Mouse (Mus musculus): ENCODE data around the gene 0610010K14Rik. TPM values are rescaled to one million over a fixed set of nuclear protein-coding genes. Genes with fewer than 3 reads are reported as not detected.

Gene 0610010K14Rik
- total RNA-seq, 2 experiments from 2014 or later, result 41.4 to 45.6 TPM

GRCm38 (mm10) chr11:70214191-70214855, 23.4 kb downstream of the 0610010K14Rik start:
- DNase-seq, result no peak

DNA sequence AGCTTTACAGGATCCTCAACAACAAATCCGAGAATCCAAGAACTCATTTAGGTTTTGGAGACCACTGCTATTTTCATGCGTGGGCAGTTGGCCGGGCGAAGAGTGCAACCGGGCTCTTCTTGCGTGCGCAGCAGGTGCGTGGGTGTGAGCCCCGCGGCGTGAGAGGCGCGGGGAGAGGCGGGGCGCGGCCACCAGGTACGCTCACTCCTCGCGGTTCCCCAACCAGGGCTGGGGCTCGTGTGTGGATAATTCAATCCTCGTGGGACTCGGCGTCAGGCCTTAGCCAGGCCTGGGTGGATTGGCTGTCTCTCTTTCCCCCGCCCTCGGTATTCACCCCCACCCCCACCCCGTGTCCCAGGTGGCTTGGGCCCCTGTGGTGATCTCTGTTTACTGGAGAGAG, 24.0 kb downstream of the 0610010K14Rik start:
- DNase-seq, result no peak

GRCm38 (mm10) chr11:70212896-70213295, 24.8 kb downstream of the 0610010K14Rik start:
- DNase-seq, result peak; percentile 55 to 65

- no peak for DNase-seq
Observed at GRCm38 (mm10) chr11:70212423-70212822, 25.3 kb downstream of the 0610010K14Rik start, which contains the start of gene Slc16a11. TSS of gene Slc16a11 (plus strand) at chr11:70212752.

DNA sequence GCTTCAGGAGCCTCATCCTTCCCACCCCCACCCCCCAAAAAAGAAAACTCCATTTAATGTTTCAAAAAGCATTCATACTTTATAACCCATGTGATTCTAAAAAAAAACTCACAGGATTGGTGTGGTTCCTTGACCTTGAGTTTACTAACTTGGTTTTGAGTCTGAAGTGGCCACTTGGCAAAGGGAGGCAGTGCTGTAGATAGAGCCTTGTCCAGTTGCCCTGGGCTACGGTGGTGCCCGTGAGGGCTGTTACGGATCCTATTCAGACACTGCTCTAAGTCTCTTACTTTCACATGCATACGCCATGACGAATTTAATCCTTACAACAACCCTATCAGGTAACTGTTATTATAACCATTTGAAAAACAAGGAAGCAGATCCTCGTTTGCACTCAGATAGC, 25.7 kb downstream of the 0610010K14Rik start:
- no peak for DNase-seq

- DNase-seq, result no peak
Observed at GRCm38 (mm10) chr11:70210681-70211080, 27.0 kb downstream of the 0610010K14Rik start.

DNA sequence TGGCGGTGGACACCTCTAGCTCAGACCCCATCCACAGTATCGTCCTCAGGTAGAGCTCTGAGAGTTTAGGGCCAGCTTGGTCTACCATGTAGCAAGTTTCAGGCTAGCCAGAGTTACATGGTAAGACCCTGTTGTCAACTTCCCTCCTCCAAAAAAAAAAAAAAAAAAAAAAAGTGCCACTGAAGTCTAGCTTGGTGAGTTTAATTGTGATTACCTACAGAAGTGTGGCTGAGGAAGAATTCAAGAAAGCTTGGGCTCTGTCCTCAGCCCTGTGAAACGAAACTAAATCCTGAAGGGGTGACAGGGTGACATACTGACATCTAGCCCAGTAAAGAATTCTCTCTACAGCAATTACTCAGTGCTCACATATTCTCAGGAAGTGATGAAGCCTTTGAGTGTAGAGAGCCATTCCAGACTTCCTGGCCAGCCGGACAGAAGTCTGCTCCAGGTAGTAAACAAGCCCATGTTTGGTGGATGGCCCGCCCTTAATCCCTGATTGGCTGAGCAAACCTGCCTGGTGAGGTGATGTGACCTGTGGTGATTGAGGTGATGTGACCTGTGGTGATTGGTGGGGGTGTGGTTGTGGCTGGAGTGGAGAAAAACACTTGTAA, 28.8 kb downstream of the 0610010K14Rik start:
- no peak for DNase-seq

DNA sequence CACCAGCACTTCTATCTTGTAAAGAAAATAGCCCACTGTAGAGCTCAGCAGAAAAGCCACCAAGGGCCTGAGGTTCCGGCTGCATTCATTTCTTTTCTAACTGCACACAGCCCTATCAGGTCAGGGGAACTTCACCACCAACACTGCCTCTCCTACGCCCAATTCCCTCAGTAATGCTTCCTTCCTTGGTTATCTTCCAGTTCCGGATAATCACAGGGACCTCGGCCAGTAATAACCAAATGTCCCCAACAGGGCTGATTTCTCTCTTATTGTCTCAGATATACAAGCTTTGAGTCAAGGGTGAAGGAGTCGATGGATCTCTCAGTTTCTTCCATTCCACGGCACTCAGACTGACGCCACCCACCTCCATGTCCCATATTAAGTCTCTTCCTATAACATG, 30.4 kb downstream of the 0610010K14Rik start:
- no peak for DNase-seq

DNA sequence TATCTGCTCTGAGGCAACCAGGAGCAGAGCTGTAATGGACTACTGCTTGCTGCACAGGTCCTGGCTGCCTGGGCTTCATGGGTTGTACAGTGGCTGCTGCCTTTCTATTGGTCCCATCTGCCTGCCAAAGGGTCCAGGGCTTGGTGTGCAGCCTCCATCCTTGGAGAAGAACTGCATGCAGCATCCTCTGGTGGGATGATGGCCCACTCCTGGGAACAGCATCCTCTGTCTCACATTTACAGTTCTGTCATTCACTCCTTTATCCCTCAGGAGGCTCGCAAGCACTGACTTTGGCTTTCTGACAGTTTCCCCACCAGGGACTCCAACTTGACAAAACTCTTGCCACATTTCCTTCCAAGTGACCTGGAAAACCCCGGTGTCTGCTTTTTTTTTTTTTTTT, 30.9 kb downstream of the 0610010K14Rik start:
- no peak for DNase-seq

GRCm38 (mm10) chr11:70201691-70202090, 36.0 kb downstream of the 0610010K14Rik start:
- DNase-seq, result peak; percentile 57 to 69

GRCm38 (mm10) chr11:70200036-70200608, 37.6 kb downstream of the 0610010K14Rik start:
- DNase-seq, result no peak

DNA sequence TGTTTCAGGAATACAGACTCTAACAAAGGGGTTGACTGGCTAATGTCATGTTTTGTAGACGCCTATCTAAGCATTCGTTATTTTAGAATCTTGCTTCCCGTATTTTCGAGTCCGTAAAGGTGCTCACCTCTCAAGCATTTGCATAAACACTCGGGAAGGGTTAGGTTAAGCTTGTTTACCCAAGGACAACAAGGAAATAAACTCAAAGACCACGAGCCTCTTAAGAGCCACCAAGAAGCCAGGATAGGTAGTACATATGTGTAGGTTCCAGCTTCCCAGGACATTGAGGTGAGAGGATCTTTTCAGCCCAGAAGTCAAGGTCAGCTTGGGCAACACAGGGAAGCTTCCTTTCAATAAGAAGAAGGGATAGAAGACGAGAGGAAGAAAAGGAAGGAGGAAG, 38.6 kb downstream of the 0610010K14Rik start:
- DNase-seq, result no peak

DNA sequence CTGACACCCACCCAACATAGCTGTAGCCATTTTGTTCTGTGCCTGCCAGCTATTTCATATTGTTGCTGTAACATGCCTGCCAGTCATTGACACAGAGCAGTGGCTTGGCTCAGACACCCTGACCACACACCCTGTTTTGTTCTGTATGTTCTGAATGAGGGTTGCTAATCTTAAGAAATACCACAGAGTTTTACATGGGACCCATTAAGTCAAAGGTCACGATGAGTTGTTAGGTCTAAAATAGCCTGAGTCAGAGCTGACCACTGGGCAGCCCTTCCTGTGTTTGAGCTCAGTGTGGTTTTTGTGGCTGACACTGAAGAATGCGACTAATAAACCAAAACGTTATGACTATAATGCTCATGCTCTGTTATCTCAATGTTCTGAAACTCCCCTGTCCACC, 39.4 kb downstream of the 0610010K14Rik start:
- DNase-seq, result no peak

GRCm38 (mm10) chr11:70193354-70194285, 44.1 kb downstream of the 0610010K14Rik start:
- no peak for DNase-seq

- DNase-seq, result no peak
Observed at GRCm38 (mm10) chr11:70192157-70192556, 45.6 kb downstream of the 0610010K14Rik start.

DNA sequence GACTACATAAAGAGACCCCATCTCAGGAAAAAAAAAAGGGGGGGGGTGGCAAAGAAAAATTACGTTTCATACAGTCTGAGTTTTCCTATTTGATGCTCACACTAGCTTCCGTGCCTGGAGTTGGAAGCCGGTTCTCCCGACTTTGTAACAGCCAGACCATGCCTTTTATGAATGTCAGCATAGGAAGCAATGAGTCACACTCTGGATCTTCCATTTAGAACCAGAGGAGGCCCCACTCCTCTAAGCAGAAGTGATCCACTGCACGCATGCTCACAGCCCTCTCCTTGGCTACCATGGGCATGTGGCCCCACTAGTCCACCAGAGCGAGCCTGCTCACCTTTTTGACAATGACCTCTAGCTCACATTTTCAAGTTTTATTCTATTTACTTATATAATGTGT, 46.5 kb downstream of the 0610010K14Rik start:
- DNase-seq, result no peak

DNA sequence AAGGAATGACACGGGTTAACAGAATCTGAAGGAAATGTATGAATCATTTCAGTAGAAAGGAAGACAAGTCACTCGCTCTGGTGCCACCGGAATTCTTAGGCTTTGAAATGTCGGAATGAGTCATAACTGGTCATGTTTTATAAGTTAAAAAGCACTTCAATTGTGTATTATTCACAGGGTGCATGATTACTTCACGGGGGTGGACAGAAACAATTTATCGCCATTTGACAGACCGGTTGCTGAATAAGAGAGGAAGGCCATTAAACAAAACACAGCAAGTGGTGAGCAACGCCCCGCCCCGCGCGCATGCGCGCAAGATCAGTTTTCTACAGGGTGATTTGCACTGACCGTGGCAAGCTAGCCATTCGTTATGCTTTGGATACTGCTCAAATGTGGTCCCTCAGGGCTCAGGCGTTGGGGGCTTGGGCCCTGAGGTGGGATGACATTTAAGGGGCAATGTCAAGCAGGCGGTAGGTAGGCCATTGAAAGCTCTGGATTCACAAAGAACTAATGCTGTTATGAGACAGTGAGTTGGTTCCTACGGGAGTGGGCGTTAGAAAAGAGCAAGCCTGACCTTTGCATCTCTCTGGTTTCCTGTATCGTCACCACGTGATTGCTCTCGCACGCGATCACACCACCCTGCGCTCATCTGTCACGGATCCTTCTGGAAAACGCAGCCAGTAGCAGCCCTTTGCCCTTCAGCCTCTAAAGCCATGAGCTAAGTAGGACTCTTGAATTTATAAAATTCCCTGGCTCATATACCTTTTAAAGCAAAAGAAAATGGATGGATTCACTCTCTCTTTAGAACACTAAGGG, 48.2 kb downstream of the 0610010K14Rik start:
- no peak for DNase-seq
